Mouse (Mus musculus) cerebellum, adult 2 months (tissue): Measurements from ENCODE around the gene Fuom. TPM values are rescaled to one million over a fixed set of nuclear protein-coding genes. Genes with fewer than 3 reads are reported as not detected.
"Not testable (repeated sequence)": the region's sequence is repeated elsewhere in the genome, so short reads cannot be mapped to it uniquely, and the experiment has no call there.

Source experiments
- DNase-seq, 2 experiments: peaks; one replicate each; pipeline ENCODE4 v3.0.0; 2021
- H3K27ac ChIP-seq: fragments of 200-500 bp; 2 replicates; pipeline ENCODE4 v1.5.1; 2012; ENCODE audit warnings: low read length, control low read depth, inconsistent platforms; ENCODE audit not compliant: insufficient read depth
- H3K27me3 ChIP-seq: fragments of 200-500 bp; 2 replicates; pipeline ENCODE4 v1.6.1; 2012; ENCODE audit warnings: inconsistent platforms, mild to moderate bottlenecking, low read length, moderate library complexity; ENCODE audit not compliant: control insufficient read depth, insufficient read depth
- H3K4me1 ChIP-seq: fragments of 200-500 bp; 2 replicates; pipeline ENCODE4 v1.6.1; 2011; ENCODE audit warnings: low read length; ENCODE audit not compliant: control insufficient read depth, insufficient read depth
- H3K4me3 ChIP-seq: fragments of 200-500 bp; replicated peaks from 2 replicates; pipeline ENCODE3; 2011; ENCODE audit warnings: mild to moderate bottlenecking, low read depth, low read length, control low read depth; ENCODE audit not compliant: insufficient read depth
- CTCF ChIP-seq: fragments of 200-500 bp; IDR thresholded peaks from 2 replicates; pipeline ENCODE4 v1.5.1; 2011; ENCODE audit warnings: low read depth, mild to moderate bottlenecking, control low read depth, low read length, moderate library complexity, borderline replicate concordance; ENCODE audit not compliant: insufficient read depth
- POLR2A ChIP-seq: fragments of 200-500 bp; IDR thresholded peaks from 2 replicates; pipeline ENCODE4 v1.6.1; 2011; ENCODE audit warnings: low read length, control low read depth, borderline replicate concordance; ENCODE audit not compliant: insufficient read depth
- WGBS: fragments of 180-500 bp; shearing (Covaris S2); methylation state at CpG from one replicate; pipeline ENCODE4 v1.1.7; 2018; 5-methylcytosine and 5-hydroxymethylcytosine counted together
- polyA plus RNA-seq: library from polyadenylated mRNA; depleted of rRNA; stranded (reverse); fragments of >200 nt; gene quantifications from 2 replicates; pipeline ENCODE4 v1.2.3, GENCODE M21; 2012; rRNA removed

Gene Fuom
- polyA plus RNA-seq, result 94.7 and 98.3 TPM in 2 replicates

GRCm38 (mm10) chr7:140101993-140102860, at the start of gene Fuom:
TSS of gene Fuom (minus strand) at chr7:140102441.
- WGBS, result under 1% methylated on average over 30 of the region's 30 CpGs

GRCm38 (mm10) chr7:140144550-140144949, 42.3 kb upstream of the Fuom start:
- Histone ChIP-seq H3K4me1 (no peaks in the 10 kb centered on the region), H3K4me3 (no peak overlapping the region), H3K27ac (no peak overlapping the region), H3K27me3 (no peaks in the 10 kb centered on the region)
- no peak for TF ChIP-seq CTCF
- no peak for TF ChIP-seq POLR2A
- WGBS, result 85% methylated on average over 4 of the region's 4 CpGs
- no peak for DNase-seq

More at GRCm38 (mm10) chr7:140101993-140102860, at the start of gene Fuom:
- peaks cover 3% of the 10 kb centered on the region; the same call in 1 of the 2 replicates for H3K4me1 ChIP-seq
- H3K27ac ChIP-seq, result peak within 1 kb of the TSS; percentile 89
- H3K4me3 ChIP-seq, result peak within 1 kb of the TSS; percentile 92
- DNase-seq, result peak; percentile 89
- H3K27me3 ChIP-seq, result no peaks in the 10 kb centered on the region
- TF ChIP-seq POLR2A, result peak; percentile 66
- TF ChIP-seq CTCF, result no peak

- H3K4me1 ChIP-seq, result no peaks in the 10 kb centered on the region
- H3K4me3 ChIP-seq, result no peak overlapping the region
- no peaks in the 10 kb centered on the region for H3K27me3 ChIP-seq
- TF ChIP-seq CTCF (peak; percentile 85), POLR2A (no peak)
- 2% methylated on average over 14 of the region's 14 CpGs for WGBS
- no peak overlapping the region for H3K27ac ChIP-seq
- DNase-seq, result peak; percentile 72 to 75
Measured at GRCm38 (mm10) chr7:140141350-140141749, 39.1 kb upstream of the Fuom start.

GRCm38 (mm10) chr7:140138021-140138310, 35.7 kb upstream of the Fuom start:
- H3K27me3 ChIP-seq, result no peaks in the 10 kb centered on the region
- WGBS, result under 1% methylated on average over 8 of the region's 8 CpGs
- peak overlapping the region; percentile 71 for H3K4me3 ChIP-seq
- peak overlapping the region; percentile 63 for H3K27ac ChIP-seq
- no peak for TF ChIP-seq CTCF
- no peak for TF ChIP-seq POLR2A
- H3K4me1 ChIP-seq, result no peaks in the 10 kb centered on the region
- DNase-seq, result no peak

GRCm38 (mm10) chr7:140137135-140138020, 35.1 kb upstream of the Fuom start, which contains the start of gene Mtg1:
TSS of gene Mtg1 (plus strand) at chr7:140137564.
- peak; percentile 96 to 99 for DNase-seq
- H3K27me3 ChIP-seq, result no peaks in the 10 kb centered on the region
- H3K4me3 ChIP-seq, result peak within 1 kb of the TSS; percentile 71
- TF ChIP-seq POLR2A (peak; percentile 90), CTCF (no peak)
- H3K27ac ChIP-seq, result peak within 1 kb of the TSS; percentile 63
- 1% methylated on average over 39 of the region's 39 CpGs for WGBS
- no peaks in the 10 kb centered on the region for H3K4me1 ChIP-seq

GRCm38 (mm10) chr7:140135106-140135770, 33.0 kb upstream of the Fuom start:
- TF ChIP-seq POLR2A, result no peak
- no peak for TF ChIP-seq CTCF
- H3K4me3 ChIP-seq, result no peak overlapping the region
- DNase-seq, result no peak
- no peak overlapping the region for H3K27ac ChIP-seq
- no peaks in the 10 kb centered on the region for H3K4me1 ChIP-seq
- WGBS, result 80% methylated on average over 5 of the region's 5 CpGs
- H3K27me3 ChIP-seq, result no peaks in the 10 kb centered on the region

GRCm38 (mm10) chr7:140134033-140134432, 31.8 kb upstream of the Fuom start:
- not testable (repeated sequence) for H3K4me1 ChIP-seq, DNase-seq, H3K27me3 ChIP-seq, H3K27ac ChIP-seq, H3K4me3 ChIP-seq
- WGBS, result 90% methylated on average over 7 of the region's 7 CpGs

- WGBS, result 78% methylated on average over 7 of the region's 7 CpGs
- H3K27me3 ChIP-seq, DNase-seq, H3K4me3 ChIP-seq, H3K4me1 ChIP-seq, H3K27ac ChIP-seq: not testable (repeated sequence)
Measured at GRCm38 (mm10) chr7:140132184-140132583, 29.9 kb upstream of the Fuom start.
